Mouse (Mus musculus) spleen, postnatal 14 days (tissue): Measurements from ENCODE around the gene Rapgef3.

Experiments used
- DNase-seq, 2 experiments: peaks; one replicate each; pipeline ENCODE4 v3.0.0; 2021 to 2022; ENCODE audit warnings: low spot score in 2 of 2

The Rapgef3 gene

DNA sequence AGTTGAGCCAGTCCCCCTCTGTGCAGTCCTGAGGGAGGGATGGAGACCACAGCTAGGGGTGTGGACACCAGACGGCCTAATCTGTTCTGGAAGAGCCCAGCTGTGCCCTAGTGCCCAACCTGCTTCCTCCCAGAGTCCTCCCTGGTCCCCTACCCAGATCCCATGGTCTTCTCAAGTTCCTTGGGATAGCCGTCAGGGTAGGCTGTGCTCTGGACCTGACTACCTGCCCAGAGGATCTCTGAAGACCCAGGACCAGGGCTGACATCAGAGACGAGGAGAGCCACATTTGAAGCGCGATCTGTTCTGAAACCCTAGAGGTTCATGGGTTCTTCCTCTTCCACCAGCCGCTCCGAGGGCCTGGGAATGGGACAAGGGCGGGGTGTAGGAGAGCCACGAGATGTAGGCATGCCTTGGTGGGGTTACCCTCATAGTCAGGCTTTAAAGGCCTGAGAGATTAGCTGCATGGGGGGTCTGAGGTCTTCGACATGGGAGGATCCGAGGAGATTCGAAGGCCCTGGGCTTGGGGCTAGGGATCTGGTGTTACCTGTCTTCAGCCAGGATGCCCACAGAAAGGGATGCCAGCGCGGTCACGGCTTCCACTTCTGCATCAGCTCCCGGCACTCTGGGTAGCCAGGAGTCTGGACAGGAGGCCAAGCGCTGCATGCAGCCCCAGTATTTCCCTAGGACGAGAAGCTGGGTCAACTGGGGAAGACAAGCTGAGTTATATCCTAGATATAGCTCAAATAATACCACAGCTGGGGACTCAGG is 25.8 kb upstream of the Rapgef3 start:
- DNase-seq, result no peak

DNA sequence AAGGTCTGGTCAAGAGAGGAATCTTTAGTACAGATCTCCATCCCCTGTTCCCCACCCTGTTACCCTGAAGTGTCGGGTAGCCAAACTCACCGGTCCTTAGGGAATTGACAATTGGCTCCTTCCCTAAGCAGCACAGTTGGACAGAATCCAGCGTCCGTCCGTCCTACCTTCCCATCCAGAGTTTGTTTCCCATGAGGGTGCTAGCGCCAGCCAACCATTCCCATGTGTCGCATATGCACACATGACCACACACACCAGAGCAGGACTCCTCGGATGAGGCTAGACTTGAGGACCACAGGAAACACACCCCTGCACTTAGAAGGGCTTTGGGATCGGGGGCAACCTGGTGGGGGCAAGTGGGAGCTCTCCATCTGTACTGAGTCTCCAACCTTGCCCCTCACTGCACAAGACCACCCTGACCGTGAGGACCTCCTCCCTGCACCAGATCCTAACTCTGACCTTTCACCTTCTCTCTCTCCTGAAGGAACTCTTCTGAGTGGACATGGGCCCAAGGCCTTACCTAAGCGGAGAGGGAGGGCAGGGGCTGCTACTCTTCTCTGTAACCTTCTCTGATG is 23.4 kb upstream of the Rapgef3 start:
- DNase-seq, result no peak

DNA sequence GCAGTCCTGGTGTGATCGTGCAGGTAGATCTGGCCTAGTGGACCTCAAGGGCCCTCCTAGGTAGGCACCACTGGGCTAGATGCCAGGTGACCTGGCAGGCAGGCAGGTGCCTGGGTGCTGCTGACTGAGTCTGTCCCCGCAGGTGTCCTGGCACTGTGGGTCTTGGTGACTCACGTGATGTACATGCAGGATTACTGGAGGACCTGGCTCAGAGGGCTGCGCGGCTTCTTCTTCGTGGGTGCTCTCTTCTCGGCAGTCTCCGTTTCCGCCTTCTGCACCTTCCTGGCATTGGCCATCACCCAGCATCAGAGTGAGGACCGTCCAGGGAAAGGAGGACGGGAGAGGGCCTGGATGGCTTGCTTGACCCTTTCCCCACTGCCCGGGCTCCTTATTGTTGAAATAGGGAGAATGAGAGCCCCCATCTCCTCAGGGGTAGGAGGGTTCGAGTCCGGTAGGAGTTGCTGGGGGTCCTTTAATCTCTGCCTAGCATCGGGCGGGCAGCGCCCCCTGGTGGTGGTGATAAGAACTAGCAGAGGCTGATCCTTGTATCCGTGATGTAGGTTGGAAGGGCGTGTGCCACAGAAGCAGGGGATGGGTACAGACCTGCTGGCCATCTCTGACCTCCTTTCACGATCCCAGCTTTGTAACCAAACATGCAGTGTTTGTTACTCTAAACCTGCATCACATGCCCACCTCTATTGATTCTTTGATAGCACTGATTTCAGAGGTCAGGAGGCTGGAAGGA is 22.2 kb upstream of the Rapgef3 start:
- peak in 1 of 2 experiments; percentile 48 for DNase-seq

DNA sequence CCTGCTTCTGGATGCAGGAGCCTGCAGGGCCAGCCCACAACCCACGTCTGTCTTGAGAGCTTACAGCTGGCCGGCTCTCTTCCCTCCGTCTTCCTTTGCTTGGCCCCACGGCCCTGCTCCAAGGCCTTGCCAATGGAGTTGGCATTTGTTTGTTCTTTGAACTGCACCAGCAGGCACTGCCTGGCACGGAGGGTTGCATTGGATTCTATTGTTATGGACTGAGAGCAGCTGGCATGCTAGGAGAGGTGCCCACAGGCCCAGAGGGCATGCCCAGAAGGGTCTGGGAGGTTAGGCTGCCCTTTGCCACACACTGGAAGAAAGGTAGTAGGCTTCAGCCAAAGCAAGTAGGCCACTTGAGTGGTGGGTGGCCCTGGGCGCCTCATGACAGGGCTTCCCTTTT is 21.0 kb upstream of the Rapgef3 start:
- DNase-seq, result no peak

DNA sequence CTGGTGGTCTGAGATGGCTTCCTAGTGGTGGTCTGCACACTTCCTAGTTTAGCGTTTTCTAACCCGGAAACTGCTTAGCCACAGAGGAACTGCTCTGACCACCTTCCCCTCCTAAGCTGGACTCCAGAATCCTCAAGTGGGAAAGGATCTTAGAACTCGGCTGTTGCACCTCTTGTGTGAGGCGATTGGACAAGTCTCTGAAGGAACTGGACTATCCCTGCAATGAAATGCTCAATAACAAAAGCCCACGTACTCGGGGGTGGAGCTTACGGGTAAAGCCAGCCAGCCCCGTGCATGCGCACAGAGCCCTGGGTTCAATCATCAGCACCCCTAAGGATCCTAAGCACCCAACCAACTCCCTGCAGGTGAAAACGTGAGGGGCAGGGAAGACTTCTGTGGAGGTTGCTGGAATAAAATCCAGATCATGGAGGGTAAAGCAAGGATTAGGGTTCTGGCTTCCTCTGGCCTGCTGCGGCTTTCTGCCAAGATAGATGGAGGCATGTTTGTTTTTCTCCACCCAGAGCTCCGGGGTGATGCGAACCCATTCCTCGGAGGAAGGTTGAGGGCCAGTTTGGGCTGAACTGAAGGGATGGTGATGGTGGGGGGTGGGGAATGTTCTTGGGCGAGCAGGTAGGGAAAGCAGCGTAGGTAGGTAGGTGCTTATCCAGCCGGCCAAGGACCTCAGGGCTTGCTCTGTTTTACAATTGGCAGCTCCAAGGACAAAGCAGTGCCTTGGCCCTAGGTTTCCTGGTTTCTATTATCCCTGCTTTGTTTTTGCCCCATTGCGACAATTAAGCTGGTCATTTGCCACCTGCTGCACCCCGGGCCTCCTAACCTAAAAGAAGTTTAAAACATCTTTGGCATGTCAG is 20.3 kb upstream of the Rapgef3 start:
- DNase-seq, result no peak

DNA sequence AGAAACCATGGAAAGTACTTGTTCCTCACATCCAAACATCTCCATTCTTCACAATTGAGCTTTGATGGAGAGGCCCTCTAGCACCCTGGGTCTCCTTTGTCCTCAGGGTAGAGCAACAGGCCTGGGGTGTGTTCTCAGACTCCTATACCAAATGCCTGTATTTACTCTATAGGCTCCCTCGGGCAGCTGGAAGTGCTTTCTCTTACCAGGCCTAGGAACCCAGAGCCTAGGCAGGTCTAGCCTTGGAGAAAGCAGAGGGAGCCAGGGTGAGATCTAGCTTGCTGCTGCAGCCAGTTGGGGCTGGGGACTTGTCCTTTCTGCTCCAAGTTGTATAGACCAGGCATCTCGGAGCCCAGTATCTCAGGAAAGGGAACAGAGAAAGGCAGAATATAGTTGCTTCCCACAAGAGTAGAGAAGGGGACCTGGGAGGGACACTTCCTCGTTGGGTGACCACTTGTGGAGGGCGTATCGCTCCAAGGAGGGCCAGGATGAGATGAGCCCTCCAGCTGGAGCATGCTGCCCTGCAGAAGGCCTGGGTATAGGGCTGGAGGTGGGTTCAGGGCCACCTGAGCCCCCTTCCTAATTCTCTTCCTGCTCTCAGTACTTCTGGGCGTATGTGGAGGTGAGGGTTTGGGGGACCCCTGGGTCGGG is 19.5 kb upstream of the Rapgef3 start:
- no peak for DNase-seq

DNA sequence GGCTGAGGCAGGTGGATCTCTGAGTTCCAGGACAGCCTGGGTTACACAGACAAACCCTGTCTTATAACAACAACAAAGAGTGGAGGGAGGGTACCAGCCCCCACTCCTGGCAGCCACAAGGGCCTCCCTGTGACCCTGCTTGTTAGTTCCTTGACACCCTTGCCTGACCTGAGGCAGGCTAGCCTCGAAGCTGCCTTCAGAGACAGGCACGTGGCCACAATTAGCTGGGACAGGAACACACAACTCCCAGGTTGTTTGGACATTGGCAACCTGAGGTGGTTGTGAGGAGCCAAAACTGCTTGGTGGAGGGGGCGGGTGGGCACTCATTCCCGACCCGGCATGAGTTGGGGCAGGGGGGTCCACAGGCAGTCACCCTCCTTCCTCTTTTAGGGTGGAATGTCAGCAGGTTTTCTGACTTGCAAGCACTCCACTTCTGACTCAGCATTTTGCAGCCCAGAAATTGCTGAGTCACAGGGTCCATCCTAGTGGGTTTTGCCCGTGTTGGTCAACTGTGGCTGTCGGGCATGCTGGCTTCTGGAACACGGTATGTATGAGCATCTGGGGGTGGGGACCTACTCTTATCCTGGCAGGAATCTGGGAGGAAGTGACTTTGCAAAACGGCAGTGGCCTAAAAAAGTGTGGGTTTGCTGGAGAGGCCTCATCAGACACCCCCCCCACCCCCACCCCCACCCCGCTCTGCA is 18.8 kb upstream of the Rapgef3 start:
- peak; percentile 35 to 44 for DNase-seq

DNA sequence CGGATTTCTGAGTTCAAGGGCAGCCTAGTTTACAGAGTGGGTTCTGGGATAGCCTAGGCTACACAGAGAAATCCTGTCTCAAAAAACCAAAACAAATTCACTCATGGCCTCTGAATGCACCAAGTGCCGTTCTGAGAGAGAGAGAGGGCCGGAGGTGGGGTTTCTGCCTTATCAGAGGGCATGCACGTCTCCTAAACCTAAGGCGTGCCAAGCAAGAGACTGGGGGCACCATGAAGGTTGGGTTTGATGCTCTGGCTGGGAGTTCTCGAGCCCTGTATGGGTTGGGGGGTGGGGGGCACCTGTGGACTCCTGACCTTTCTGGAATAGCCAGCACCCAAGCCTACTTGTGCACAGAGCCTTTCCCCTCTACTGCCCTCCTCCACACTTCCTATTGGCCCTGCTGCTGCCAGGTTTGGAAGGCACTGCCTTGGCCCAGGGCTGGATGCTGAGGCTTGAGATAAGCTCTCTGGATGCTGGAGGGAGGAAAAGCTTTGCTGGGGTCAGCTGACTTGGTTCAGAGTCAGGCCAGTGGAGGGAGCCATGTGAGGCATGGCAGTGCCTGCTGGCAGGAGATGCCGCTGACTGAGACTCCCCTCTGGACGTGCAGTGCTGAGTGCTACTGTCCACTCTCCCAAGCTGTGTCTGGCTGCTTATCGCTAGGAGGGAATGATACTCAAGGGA is 18.1 kb upstream of the Rapgef3 start:
- peak; percentile 28 to 50 for DNase-seq

DNA sequence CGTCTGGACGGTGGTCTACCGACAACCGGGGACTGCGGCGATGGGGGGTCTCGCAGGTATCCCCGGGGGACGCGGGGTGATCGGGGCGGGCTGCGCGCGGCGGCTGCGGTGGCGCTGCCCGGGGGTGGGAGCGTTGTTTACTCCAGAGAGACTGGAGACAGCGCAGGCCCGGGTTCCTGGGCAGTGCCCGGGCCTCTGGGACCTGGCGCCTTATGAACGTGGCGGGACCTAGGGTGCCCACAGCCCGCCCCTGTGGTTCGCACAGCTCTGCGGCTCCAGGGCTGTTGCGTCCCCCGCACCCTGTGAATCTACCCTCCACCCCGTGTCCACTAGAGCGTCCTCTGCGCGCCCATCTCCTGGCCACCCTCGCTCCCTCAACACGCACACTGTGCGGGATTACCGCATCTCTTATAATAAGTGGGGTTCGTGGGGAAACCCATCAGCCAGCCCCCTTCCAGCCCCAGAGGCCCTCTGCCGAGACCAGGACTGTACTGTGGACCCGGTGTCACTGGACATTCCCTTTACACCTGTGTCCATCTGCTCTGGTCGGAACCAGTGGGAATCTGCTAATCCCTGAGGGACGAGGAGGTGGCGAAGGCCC is 16.9 kb upstream of the Rapgef3 start:
- peak in 1 of 2 experiments; percentile 26 for DNase-seq

DNA sequence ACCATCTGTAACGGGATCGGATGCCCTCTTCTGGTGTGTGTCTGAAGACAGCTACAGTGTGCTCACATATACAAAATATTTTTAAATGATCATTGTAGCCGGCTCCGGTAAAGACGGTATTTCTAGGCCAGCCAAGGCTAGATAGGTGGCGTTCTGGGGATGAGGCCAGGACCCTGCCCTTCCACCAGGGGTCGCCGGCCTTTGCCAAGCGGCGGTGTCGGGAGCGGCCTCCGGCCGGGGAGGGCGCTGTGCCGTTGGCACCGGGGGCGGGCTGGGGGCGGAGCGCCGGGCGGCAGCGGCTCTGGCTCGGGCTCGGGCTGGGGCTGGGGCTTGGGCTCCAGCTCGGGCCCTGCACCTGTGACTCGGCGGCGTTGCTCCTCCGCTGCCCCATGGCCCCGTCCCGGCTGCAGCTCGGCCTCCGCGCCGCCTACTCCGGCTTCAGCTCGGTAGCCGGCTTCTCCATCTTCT is 16.4 kb upstream of the Rapgef3 start:
- DNase-seq, result peak; percentile 89 to 95

DNA sequence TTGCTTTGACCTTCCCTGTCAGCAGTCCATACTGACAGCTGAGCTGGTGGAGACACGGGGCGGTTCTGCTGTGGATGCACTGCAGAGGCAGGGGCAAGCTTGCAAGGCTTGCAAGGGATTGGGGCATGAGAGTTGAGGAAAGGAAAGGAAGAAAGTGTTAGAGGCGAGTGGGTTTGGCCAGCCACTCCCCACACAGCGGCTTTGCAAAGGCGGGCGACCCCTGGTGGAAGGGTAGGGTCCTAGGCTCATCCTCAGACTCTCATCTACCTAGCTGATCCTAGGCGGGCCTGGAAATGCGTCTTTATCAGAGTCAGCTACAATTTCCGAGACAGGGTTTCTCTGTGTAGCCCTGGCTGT is 15.0 kb upstream of the Rapgef3 start:
- peak; percentile 67 to 82 for DNase-seq

DNA sequence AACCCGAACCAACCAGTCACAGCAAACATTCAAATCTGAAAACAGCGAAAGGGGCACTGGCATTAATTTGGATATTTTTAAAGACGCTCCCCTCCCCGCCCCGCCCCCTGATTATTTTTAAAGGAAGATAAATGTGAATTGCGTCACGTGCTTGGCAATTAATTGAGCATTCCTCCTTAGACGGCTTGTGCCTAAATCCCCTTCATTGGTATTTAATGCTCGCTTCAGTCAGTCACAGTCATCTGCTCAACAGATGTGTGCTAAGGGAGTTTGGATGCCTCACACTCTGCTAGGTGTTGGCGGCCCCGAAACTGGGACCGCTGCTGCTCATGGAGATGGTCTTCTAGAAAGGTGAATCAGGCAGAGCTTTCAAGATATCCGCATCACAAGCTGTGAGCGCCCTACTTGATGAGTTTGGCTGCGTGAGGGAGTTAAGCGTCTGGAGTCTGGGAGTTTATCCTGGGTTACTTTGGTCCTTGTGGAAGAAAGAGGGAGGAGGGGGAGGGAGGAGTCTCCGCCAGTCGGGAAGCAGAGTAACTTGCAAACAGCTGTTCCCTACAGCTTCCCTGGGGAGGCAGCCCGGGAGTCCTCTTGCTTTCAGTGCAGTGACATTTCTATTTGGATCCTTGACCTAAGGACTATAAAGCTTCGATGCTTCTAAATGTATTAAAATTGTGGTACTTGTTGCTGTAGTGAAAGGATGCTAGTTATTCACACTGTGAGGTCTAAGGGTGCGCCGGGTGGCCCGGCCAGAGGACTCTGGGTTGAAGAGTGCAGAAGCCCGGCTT is 14.4 kb upstream of the Rapgef3 start:
- no peak for DNase-seq

DNA sequence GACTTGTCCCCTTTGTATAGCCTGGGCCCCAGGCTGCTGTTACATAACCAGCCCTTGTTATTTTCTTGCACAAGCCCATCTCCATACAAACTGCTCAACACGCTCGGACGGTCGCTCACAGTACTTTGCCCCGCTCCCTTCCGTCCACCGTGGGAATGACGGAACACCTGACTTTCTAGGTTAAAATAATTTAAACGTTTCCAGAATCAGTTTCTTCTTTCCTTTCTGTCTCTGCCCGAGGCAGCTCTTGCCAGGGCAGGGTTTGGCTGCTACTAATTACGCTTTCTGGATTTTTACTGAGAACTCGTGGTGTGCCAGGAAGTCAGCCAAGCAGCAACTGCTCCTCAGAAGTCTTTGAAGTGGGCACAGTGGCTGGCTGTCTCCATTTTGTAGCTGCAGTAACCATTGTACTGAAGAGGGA is 12.8 kb upstream of the Rapgef3 start:
- DNase-seq, result no peak

DNA sequence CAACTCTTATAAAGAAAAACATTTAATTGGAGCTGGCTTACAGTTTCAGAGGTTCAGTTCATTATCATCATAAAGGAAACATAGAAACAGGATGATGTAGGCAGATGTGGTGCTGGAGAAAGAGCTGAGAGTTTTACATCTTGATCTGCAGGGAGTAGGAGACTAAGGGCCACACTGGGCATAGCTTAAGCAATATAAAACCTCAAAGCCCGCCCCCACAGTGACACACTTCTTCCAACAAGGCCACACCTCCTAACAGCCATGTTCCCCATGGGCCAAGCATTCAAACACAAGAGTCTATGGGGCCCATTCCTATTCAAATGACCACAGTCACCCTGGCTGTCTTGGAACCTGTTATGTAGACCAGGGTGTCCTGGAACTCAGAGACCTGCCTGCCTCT is 11.8 kb upstream of the Rapgef3 start:
- DNase-seq, result no peak

DNA sequence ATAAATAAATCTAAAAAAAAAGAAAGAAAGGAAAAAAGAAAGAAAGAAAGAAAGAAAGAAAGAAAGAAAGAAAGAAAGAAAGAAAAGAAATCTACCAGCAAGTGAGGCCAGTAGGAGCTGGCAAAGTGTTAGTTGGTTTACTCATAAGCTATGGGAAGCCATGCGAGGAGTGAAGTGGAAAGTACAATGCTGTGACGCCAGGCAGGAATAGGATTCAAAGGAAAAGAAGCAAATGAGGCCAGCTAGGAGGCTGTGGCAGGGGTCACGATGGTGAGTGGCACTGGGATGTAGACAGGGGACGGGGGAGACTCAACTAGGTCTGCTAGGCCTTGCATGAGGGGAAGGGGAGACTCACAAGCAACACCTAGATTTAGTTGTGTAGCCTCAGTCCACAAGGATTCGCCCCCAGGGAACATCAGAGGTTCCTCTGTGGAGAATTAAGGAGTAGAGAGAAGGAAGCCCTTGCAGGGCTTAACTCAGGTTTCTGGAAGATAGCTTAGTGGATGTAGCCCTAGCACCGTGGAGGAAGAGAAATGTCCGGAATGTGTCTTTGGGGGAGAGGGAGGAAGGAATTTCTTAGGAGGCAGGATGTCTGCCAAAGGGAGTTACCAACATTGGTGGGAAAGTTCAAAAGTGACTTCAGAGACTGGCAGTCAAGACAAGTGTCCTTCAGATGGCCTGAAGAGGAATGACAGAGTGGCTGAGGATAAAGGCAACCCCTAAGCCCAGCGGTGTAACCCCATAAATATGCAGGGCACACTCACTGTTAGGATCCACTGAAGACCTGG is 10.7 kb upstream of the Rapgef3 start, which contains the start of gene Slc48a1:
Gene Slc48a1 (plus strand): TSS at position 210 of the 788 bp plus-strand sequence.
- DNase-seq, result no peak

DNA sequence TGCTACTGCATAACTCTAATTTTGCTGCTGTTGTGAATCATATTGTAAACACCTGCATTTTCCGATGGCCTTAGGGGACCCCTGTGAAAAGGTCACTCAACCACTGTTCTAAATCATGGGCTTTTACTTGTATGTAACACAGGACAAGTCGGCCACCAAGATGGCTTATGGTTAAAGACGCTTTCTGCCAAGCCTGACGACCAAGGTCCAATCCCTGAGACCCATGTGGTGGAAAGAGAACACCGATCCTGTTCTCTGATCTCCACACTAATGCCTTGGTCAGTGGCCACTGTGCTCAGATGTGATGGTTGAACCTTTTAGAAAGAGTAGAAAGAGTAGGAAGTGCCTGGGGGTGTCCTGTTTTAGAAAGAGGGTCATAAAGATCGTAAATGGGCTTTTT is 9.1 kb upstream of the Rapgef3 start:
- DNase-seq, result no peak

DNA sequence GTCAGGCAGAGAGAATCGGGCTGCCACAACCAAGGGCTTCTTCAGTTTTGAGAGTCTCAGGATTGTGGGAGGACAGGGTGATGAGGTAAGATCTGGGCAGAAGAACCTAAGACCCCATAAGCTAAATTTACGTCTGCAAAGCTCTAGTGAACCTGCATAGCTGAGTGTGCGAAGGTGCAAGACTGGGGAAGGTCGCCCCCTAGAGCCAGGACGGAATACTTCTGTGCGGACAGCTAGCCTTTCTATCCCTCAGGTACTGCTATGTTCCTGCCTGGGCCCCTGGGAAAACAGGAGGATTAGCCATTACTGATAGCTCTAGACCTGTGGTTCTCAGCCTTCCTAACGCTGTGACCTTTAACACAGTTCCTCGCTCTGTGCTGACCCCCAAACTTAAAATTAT is 8.7 kb upstream of the Rapgef3 start:
- DNase-seq, result peak; percentile 49 to 75

DNA sequence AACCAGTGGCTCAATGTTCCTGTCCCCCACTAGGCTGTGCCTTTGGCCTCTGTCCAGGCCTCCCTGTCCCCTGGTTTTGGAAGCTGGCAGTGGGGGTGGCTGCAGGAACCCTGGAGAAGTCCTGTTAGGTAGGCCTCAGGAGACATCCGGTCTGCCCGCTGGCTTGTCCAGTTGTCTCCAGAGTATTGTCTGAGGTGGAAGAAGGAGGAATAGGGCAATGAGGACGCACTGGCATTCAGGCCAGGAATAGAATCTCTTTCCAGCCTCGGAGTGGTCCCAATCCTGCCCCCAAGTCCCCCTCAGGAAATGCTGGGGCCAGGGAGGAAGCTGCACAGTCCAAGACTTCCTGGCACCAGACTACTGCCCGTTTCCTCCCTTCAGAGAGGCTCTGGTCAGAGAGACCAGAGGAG is 6.2 kb upstream of the Rapgef3 start:
- no peak for DNase-seq
